Mouse (Mus musculus) CD4-positive, CD25-positive, alpha-beta regulatory T cell, adult 4 months (primary cell): ENCODE results near the gene Uqcrfs1. TPM values are rescaled to one million over a fixed set of nuclear protein-coding genes. Genes with fewer than 3 reads are reported as not detected.
A peak's percentile ranks its signal among the peaks of the same experiment; 100 is the strongest.

Experiments
- ATAC-seq: one replicate; pipeline ENCODE4 v1.8.0; 2017
- polyA plus RNA-seq, 2 experiments: library from polyadenylated mRNA; unstranded; fragments of 100-300 nt; shearing (Covaris generic); gene quantifications; one replicate each; pipeline ENCODE4 v1.2.1; 2017

Uqcrfs1 gene
- 10 to 100 TPM; 93.1 to 99.9 TPM for polyA plus RNA-seq

DNA sequence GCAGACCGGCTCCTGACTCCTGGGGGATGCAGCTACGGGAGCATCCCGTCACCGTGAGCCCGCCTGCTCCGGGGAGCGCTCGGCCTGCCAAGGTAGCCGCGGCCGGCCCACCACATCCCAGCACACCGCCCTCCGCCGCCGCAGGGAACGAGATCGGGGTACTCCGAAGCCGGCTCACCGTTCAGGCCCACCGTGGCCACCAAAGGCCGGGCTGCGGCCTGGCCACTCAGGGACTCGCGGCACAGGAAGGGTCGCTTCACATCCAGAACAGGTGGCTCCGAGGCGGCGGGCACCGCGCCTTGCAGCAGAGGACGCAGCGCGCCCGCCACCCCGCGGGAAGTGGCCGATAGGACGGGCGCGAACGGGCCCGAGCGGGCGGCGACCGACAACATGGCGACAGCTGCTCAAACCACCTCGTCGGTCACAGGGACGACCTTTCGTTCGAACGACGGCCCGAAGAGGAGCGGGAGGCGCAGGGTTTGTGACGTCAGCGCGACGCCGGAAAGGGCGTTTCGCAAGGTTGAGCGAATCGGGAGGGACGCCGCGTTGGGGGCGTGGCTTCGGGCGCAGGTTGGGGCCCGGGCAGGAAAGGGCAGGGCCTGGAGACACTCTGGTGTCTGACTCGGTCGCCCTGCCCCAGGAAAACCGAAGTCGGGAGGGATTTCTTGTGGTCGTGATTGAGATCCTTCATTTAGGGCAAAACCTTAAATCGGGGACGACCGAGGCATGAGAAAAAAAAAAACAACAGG lies at the start of gene Uqcrfs1:
Gene Uqcrfs1, minus strand, starts transcription at position 507 of the 749 bp plus-strand sequence.
- peak; percentile 97 for ATAC-seq

DNA sequence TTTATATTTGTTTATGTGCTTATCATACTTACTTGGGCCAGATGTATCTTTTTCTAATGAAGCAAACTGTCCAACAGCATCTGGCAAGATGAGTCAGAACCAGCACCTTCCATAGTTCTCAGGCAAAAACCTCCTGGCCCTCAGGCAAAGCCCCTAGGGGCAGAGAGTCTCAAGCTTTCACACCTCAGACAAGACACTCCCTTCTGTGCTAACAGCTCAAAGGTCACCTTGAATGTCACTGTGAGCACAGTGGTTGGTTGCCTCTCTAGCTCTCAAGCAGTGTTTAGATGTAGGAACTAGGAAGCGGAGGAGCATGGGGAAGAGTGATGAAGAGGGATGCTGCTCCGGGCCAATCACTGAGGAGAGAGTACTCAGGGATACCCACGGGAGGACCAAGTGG lies 40.6 kb upstream of the Uqcrfs1 start:
- ATAC-seq, result no peak

DNA sequence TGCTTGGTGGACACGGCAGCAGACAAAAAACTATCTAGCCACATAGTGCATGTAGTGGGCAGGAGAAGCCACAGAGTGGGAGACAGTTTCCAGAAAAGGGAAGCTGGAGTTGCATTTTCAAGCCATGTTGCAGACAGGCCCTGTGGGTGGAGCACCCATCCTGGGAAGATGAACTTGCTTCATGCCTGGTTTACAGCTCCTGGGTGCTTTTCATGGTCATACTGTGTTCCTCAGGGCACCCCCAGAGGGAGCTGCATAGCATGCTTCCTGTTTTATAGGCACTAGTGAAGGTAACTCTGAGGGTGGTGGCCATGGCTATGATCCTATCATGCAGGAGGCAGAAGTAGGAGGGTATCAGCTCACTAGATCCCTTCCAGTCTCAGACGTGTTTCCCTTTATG lies 37.4 kb upstream of the Uqcrfs1 start:
- ATAC-seq, result no peak

DNA sequence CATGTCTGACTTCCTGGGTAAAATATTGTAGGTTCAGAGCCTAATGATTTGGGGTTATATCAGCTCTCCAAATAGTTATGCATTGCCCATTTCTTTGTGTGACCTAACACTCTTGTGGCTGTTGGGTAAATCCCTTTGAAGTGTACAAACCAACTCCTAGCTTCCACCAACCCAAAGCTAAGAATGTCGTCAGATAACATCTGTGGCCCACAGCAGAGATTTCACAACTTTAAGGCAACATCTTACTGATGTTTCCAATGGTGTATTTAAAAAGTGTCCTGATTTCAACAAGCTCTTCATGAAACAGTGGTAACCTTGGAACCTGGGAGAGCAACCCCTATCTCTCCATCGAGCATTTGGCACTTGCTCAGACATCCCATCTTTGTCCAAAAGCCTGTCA lies 33.6 kb upstream of the Uqcrfs1 start:
- ATAC-seq, result no peak

DNA sequence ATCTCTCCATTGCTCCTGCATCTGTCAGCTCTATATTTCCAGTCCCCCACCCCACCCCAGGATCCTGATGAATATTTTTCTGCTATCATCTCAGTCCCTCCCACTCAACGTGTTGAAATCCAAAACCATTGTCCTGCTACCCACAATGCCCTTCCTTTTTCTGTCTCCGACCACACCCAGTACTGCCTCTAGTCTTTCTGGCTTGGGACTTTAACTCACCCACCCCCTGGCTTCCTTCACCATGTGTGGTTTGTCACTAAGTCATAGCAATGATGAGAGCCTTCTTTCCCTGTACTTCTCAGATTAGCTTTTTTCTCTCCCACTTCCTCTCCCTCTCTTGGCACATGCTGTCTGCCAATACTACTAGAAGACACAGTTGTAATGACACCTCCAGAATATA lies 31.7 kb upstream of the Uqcrfs1 start:
- ATAC-seq, result no peak

DNA sequence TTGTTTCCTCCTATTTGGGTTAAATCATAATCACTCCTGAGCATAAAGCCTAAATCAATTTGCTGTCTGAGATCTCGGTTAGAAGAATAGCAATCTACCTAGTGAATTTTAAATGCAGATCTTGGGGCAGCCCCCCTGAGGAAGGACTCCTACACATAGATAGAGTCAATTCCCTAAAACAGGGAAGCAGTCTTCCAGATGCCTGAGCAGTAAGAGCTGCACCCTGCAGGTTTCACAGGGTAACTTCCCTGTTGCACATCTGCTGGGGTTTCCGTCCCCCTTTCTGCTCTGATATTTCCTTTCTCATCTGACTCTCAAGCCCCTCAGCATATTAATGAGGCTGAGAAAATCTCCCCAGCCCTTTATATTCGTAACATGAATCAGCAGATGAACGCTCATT lies 27.8 kb upstream of the Uqcrfs1 start:
- ATAC-seq, result no peak

DNA sequence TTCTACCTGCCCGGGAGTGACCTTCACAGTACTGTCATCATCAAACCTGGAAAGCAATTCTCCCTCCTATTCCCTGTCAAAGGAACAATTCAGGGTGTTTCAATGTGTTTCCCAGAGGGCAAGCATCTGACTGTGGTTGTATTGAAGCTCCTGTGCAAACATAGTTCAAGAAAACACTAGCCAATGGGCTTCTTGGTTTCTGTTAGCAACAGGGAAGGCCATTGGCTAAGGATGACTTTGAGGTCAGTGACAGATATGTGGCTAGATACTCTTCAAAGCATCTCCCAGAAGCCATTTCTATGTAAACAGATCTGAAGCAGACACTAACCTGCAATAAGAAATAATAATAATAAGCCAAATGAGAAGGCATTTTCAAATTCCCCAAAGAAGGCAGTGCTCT lies 25.0 kb upstream of the Uqcrfs1 start:
- ATAC-seq, result peak; percentile 43

DNA sequence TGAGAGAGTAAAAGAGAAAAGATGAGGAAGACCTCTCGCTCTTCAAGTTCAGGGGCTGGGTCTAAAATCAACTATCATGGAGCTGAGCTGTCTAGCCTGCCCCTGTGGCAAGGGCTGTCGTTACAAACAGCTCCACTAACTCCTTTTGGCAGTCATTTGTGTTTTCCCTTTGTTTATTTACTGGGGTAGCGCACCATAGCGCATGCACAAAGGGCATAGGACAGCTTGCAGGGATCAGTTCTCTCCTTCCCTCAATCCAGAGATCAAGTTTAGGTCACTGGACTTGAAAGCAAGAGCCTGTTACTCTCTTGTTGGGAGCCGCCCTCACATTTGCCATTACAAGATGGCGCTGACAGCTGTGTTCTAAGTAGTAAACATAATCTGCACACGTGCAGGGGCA lies 22.4 kb upstream of the Uqcrfs1 start:
- ATAC-seq, result no peak

DNA sequence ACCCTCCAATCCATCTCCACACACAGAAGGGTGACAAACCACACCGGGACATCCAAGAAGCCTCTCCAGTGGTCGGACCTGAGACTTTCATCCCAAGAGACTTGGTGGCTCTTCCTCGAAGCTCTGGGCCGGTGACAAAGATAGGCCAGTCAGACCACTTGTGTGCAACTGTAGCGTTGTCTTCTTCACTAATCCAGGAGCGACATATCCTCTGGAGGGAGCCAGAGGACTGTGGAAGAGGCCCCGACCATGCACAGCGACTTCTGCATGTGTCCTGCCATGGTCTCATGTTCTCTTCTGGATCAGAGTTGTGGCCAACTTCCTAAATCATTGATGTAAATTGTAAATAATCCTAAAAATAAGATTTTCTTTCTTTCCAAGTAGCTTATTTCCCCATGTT lies 21.6 kb upstream of the Uqcrfs1 start:
- peak; percentile 41 for ATAC-seq

DNA sequence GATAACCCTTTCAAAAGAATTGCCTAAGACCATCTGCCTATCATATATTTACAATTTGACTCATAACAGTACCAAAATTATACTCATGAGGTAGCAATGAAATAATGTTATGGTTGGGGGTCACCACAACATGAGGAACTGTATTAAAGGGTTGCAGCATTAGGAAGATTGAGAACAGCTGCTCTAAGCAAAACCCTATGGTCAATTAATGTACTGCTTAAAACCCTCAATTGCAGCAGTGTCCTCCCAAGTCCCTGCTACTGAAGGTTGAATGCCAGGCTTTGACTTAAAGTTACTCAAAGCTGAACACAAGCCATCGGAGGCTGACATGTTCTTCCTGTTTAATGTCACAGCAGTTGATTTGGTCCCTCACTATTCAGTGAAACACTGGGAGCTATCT lies 15.4 kb upstream of the Uqcrfs1 start:
- no peak for ATAC-seq

DNA sequence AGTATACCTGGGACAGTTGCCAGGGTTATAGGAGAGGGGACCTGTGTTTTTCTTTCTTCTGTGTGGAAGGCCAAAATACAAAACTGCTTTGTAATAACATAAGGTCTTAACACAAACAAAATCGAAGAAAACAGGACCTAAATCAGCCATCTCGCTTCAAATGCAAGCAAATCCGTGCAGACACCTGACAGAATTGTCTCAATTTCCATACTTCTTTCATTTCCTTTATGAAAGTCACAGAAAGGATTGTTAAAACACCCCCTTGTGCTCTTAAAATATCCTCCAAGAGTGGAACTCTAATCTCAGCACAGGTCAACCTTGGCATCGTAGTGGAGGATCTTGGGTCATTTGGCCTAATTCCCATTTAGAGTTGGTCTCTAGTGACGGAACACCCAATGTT lies 14.9 kb upstream of the Uqcrfs1 start:
- ATAC-seq, result no peak

DNA sequence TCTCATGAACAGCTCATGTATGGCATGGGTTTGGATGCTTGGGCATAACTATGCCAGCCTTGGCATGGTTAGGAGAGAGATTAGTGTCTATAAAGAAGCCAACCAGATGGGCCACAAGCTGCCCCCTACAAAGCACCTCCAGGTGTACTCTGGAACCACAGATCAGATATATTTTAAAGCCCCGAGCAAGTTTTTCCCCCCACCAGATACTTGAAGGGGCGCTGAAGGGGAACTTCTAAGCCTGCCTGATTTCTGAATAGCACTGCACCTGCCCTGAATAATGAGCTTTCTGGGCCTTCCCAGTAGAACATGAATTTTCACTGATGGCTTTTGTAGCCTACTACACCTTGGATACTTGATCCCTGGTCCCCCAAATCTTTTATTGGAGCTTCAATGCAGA lies 12.6 kb upstream of the Uqcrfs1 start:
- no peak for ATAC-seq

DNA sequence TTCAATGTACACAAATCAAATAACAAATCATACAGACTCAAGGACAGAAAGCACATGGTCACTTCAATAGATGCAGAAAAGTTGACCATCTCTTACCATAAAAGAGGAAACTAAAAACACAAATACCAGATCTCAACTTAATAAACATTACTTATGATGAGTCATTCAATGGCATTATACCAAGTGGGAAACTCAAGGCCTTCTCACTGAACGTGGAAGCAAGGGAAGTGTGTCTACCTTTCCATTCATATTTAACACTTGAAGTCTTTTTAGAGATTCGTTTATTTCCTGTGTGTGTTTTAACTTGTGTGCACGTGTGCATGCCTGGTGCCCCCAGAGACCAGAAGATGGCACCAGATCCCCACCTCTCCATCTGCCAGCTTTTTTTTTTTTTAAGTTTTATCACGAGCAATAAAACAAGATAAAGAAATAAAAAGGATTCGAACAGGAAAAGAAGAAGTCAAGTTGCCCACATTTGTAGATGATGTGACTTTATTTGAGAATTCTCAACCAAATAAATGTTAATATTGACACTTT lies 8.0 kb upstream of the Uqcrfs1 start:
- no peak for ATAC-seq

DNA sequence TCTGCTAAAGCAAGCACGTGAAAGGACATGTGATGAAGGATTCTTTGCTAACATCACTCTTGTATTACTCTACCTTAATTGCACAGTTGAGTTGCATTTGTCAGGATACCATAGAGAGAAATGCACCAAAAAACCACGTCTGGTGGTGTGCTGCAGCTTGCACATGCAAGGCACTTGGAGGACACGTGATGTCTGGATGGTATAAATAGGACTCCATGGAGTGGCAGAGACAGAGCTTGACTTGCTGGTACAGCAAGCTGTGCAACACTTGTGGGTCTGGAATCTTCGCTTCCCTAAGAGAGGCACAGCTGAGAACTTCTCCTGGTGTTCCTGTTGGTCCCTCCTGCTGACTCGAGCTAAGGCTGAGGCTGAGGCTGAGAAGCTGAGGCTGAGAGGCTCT lies 4.2 kb upstream of the Uqcrfs1 start:
- ATAC-seq, result no peak

DNA sequence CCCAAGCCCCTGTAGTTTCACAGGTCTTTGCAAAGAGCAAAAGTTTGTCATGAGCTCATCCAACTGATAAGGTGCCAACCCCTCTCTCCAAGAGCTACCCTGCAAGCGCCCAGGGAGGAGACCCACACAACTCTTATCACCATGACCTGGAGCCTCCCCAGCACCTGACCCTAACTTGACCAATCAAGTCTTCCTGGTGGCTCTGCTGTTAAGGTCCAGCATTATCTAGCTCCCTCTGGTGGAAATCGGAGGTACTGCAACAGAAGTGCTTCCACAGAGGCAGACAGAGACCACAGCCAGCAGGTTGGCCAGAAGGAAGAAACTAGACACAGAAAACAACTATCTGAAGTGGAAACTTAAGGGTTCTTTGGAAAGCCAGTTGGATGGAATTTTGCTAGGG lies 3.7 kb upstream of the Uqcrfs1 start:
- ATAC-seq, result peak; percentile 30

DNA sequence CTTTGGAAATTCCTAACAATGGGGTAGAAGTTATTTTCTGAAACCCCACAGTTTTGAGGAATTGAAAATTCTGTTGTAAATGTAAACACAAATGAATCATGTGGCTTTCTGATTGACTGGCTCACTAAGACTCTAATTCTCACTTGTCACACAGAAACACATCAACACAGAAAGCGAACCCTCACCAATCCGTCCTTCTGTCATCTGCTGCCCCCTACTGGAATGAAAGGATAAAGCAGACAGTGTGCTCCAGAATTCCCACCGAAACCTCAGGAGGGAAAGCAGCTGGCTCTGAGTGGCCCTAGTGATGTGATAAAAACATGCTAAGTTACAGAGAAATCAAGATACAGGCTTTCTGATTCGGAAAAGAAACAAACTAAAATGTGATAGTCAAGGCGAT lies 14.4 kb downstream of the Uqcrfs1 start:
- ATAC-seq, result no peak

DNA sequence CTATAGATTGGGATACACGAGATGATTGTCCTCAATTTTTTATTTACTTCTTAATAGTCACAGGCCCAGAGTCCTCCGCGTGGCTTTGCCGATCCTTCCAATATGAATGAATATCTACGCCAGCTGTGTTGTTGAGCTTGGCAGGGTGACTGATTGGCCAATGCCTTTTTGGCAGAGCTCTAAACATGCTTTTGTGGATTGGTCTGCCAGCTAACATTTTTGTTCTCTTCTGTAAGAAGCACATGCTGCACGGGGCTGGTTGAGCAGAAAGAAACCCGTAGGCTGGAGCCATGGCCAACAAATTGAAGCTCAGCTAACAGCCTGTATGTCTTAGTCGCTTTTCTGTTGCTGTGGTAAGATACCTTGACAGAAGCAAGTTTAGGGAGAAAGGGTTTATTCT lies 20.2 kb downstream of the Uqcrfs1 start:
- ATAC-seq, result no peak

DNA sequence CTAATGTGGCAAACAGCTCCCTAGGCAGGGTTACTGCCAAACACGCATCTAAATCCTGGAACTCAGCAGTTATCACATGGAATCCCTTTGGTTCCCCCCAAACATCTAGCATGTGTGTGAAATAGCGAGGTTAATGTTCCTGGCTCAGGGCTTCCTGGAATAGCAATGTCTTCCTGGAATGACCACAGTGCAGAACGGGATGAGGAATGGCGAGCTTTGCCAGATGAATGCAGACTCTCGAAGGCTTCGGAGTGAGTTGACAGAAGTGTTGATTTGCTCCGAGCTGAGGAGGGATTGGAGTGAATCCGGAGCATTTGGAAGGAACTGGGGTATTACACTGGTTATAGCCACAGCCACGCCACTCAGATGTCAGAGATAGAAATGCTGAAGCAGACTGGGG lies 21.2 kb downstream of the Uqcrfs1 start:
- no peak for ATAC-seq

DNA sequence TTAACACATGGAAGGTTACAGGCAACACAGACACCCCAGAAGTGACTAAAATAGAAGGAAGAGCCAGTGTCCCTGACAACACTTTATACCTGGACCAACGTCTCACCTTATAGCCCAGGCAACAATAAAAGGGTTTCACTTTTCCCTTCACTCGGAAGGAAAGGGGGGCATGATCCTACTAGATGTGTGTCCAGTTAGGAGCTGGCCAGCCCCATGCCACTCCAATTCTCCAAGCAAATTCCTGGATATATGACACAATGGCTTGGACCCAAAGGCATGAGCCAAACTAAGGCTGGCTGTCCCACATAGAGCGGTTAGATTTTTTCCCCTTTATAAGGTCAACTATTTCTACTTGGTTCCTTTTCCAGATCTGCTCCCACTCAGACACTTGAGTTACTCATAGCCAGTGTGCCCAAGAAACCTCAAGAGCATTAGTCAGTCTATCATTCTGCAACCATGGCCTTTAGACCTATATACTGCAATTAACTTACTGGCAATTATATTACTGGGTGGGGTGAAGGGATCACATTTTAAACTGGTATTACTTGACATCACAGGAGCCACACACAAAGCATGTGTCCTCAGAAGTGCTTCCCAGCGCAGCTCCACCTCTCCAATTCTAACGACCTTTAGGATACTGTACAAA lies 21.8 kb downstream of the Uqcrfs1 start:
- no peak for ATAC-seq

DNA sequence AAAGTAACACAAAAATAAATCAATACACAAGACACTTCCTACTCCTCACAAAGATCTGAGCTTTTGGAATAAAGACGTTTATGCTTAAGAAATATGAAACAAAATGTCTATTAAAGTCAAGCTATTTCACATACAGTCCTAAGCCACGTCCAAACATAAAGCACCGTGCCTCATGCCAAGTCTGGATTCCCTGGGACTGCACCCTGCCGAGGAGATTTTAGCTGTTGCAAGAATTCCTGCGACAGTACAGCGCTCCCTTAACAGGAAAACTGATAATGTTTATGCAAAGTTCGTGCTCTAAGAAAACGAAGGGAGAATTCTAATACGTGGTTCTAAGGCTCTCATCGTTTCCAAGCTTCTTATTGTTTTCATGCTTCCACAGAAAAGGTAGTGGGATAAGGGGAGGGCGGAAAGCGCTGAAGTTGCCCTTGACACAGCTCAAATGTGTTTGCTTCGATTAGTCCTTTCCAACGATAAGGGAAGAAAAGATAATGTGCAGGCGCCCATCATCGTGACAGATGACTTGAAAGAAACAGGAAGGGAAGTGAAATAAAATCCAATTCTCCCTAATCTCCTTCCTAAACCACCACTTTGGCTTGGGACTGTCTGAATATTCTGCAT lies 23.8 kb downstream of the Uqcrfs1 start:
- no peak for ATAC-seq

DNA sequence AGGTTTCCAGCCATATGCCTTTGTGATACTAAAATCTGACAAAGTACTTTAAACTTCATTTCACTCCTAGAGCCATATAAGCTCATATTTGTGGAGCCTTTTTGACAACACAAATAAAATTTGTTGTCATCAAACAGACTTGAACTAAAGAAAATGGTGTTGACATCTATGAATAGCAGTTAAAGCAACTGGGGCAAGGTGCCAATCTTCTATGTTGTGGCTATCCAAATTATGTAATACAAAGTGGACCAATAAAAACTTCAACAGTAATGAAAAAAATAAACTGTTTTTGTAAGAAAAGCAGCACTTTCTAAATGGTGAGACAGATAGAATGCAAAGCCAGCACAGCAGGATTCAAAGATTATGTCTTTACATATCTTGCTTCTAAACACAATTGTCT lies 27.0 kb downstream of the Uqcrfs1 start:
- ATAC-seq, result no peak

DNA sequence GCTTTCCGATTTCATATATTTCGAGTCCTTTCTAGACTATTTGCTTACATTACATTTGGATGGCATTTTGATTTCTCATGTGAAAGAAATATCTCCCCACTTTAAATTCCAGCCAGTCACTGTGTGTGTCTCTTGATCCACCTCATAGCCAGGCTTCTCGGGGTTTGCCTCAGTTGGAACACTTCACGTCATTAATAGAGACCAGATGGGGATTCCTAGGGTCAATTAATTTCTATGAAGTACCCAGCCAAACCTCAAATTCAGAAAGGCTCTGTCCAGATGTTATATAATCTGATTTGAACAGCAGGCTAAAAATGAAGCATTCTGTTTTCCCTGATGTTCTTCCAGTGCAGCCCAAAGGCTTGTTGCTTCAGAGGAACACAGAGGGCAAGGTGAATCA lies 37.5 kb downstream of the Uqcrfs1 start:
- ATAC-seq, result no peak

DNA sequence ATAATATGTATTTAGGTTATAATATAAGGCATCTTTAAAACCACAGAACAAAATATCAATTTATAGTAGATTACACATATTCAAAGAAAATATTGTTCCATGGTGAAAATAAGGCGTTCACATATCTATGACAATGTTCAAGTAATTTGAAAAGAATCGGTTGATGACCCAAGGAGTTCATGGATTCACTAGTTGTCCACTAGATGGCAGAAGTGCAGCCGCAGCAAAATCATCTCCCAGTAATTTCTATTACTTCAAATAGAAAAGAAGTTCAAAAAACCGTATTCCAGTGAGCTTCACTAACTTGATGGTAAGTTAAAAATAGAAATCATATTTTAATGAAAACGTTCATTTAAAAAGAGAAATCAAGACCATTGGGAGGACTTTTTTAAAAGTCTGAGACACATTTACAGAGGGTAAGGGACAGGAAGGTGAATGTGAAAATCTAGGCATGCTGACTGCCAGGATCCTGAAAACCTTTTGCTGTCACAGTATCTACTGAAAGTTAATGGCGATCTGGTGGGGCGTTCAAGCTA lies 43.2 kb downstream of the Uqcrfs1 start:
- no peak for ATAC-seq
